Mouse (Mus musculus) lung, postnatal 0 days (tissue): ENCODE measurements around the gene Aldh1b1.

ENCODE experiments used
- CTCF ChIP-seq: IDR thresholded peaks from 2 replicates; pipeline ENCODE4 v1.5.1; 2016; ENCODE audit warnings: antibody characterized with exemption, mild to moderate bottlenecking
- EP300 ChIP-seq: IDR thresholded peaks from 2 replicates; pipeline ENCODE4 v1.6.1; 2016; ENCODE audit warnings: antibody characterized with exemption, mild to moderate bottlenecking, control low read depth

DNA sequence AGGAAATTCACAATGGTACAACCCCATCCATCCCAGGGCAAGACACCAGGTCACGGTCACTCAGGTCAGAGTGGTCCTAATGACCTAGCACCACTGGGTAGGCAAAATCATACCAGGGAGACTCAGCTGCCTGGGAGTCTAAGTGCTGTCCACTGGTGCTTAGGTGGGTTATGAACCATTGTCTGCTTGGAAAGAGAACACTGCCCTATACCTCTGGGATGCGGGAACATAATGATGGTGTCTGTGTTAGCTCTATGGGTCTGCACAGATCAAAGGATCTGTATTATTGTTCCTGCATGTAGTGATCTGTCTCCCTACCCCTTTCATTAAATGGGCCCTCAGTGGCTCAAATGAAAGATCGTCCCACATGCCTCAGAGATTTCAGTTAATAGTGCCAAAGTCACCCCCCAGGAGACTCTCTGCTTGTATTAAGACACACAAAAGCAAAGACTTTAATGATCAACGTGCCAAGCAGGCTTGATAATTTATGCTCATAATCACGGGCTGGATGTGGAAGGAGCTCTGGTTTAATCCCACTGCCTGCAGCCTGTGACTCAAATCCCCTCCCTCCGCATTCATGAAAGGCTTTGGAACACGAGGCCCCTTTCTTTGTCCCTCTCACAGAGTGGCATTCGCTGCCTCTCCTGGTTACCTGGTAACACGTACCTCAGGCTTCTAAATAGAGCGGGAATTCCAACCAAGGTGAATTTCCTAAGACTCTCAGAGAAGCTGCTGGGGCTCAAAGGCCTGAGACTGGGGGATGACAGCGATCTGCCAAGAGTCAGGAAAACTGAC lies 24.2 kb downstream of the Aldh1b1 start:
- no peak for TF ChIP-seq CTCF
- no peak for TF ChIP-seq EP300
